Mouse (Mus musculus) frontal cortex, postnatal 25 days (tissue): ENCODE results near the gene Slc38a10.

Source experiments
- DNase-seq, 2 experiments: peaks; one replicate each; pipeline ENCODE4 v3.0.0; 2022; ENCODE audit warnings: low spot score in 2 of 2

Slc38a10 gene

GRCm38 (mm10) chr11:120151113-120151494 lies at the start of gene Slc38a10:
Slc38a10 (minus strand) TSS chr11:120151346.
- DNase-seq: peak; percentile 99

GRCm38 (mm10) chr11:120200621-120201020 lies 49.5 kb upstream of the Slc38a10 start:
- DNase-seq: no peak

- DNase-seq: no peak
Observed at GRCm38 (mm10) chr11:120199766-120200165, 48.6 kb upstream of the Slc38a10 start.

GRCm38 (mm10) chr11:120198831-120199230 lies 47.7 kb upstream of the Slc38a10 start:
- no peak for DNase-seq

- no peak for DNase-seq
Observed at GRCm38 (mm10) chr11:120190526-120191412, 39.6 kb upstream of the Slc38a10 start.

- peak; percentile 97 to 98 for DNase-seq
Observed at GRCm38 (mm10) chr11:120189459-120190312, 38.5 kb upstream of the Slc38a10 start.

GRCm38 (mm10) chr11:120188481-120189441 lies 37.6 kb upstream of the Slc38a10 start:
- DNase-seq: peak in 1 of 2 experiments; percentile 41

GRCm38 (mm10) chr11:120188102-120188480 lies 36.9 kb upstream of the Slc38a10 start:
- no peak for DNase-seq

GRCm38 (mm10) chr11:120187236-120188101 lies 36.3 kb upstream of the Slc38a10 start:
- no peak for DNase-seq

- DNase-seq: no peak
Observed at GRCm38 (mm10) chr11:120186821-120187235, 35.7 kb upstream of the Slc38a10 start.

- no peak for DNase-seq
Observed at GRCm38 (mm10) chr11:120186145-120186740, 35.1 kb upstream of the Slc38a10 start.

GRCm38 (mm10) chr11:120185316-120186141 lies 34.4 kb upstream of the Slc38a10 start:
- no peak for DNase-seq

GRCm38 (mm10) chr11:120184371-120185315 lies 33.5 kb upstream of the Slc38a10 start:
- DNase-seq: no peak

GRCm38 (mm10) chr11:120183708-120184107 lies 32.6 kb upstream of the Slc38a10 start:
- DNase-seq: no peak

- no peak for DNase-seq
Observed at GRCm38 (mm10) chr11:120183180-120183579, 32.0 kb upstream of the Slc38a10 start.

- no peak for DNase-seq
Observed at GRCm38 (mm10) chr11:120182396-120183030, 31.4 kb upstream of the Slc38a10 start.

- no peak for DNase-seq
Observed at GRCm38 (mm10) chr11:120181379-120181778, 30.2 kb upstream of the Slc38a10 start.
